Mouse (Mus musculus) testis, adult 2 months (tissue): ENCODE measurements around the gene Gfod1.

Source experiments
- CTCF ChIP-seq: fragments of 200-500 bp; IDR thresholded peaks from 2 replicates; pipeline ENCODE4 v1.5.1; 2012; ENCODE audit warnings: low read depth, mild to moderate bottlenecking, inconsistent platforms, low read length, moderate library complexity; ENCODE audit not compliant: control insufficient read depth, insufficient read depth, insufficient replicate concordance
- POLR2A ChIP-seq: fragments of 200-500 bp; IDR thresholded peaks from 2 replicates; pipeline ENCODE4 v1.6.1; 2012; ENCODE audit warnings: low read depth, mild to moderate bottlenecking, inconsistent platforms, low read length, moderate library complexity; ENCODE audit not compliant: control insufficient read depth

- no peak for TF ChIP-seq CTCF
- no peak for TF ChIP-seq POLR2A
These were observed 3.6 kb downstream of the Gfod1 start for GRCm38 (mm10) chr13:43300366-43300765.
